Mouse (Mus musculus): ENCODE data around the gene Rpl3.

Rpl3 gene

DNA sequence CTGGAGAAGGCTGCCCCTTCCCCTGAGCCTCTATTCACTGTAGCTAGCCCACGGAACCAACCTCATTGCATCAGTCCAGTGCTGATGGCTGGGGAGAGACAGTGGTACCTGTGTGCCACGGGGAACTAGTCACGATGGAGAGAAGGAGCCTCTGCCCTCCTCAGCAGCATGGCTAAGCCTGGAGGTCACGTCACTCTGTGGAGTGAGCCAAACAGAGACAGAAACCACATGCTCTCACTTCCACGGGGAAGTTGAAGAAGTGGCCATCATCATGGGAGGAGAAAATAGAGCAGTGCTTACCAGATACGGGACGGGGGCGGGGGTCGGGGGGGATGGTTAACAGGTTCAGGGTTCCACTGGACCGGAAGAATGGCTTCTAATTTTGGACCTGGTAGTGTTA is 61.3 kb downstream of the Rpl3 start:
- no peak for DNase-seq

DNA sequence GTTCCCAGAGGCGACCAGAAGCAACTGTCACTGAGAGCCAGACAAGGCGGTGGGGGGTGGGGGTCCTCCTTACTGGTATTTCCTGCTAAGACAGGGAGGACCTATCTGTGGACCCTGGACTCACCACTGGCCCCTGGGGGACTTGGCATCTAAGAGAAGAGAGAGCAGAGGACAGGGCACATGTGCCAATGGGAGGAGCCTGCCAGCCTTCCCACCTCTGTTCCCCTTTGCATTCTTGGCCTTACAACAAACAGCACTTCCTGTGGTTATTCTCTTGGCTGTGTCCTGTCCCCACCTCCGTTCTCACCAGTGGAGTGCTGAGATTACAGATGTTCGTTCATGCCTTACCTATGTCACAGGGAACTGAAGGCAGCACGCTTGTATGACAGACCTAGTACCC is 62.8 kb downstream of the Rpl3 start:
- no peak for DNase-seq
